In the genomic region with DNA sequence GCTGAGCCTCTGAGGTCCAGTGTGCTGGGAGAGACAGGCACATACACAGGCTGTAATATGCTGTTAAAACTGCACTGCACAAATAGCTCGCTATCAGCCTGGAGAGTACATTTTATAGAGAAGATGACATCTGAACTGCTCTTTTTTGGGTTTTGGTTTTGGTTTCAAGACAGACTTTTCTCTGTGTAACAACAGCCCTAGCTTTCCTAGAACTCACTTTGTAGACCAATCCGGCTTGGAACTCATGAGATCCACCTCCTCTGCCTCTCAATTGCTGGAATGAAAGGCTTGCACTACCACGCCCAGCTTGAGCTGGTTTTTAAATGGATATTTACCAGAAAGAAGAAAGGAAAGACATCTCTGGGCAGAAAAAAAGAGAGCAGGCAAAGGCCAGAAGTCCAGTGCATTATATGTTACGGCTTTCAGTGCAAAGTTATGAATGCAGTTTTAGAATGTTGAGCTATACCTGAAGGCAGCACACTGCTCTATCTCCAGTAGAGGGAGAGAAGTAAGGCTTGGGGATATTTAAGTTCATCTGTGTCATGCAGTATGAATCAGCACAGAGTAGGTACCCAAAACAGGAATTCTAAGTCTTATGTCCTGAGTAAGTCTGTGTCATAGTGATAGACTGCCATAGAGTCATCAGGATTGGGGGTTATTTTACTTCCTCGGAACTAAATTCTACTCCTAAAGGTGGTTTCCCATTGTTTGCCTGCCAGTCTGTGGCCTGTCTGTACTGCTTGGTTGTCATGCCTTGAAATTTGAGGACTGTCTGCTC, we compare ENCODE assay signal across 21 mouse cellular contexts. TPM values are rescaled to one million over a fixed set of nuclear protein-coding genes. Genes with fewer than 3 reads are reported as not detected.
DNase-seq lines count a peak whose midpoint lies in the region; TF ChIP-seq lines count a peak whose summit lies in the region.
"Had no signal": no experiment of that assay in that cellular context is flagged by ENCODE, and none has a peak within 500 bp of the region (broad histone marks: within the 10 kb centered on the region; RNA-seq: fewer than 3 reads in every experiment).

No protein-coding gene starts in this region.

- intact Hi-C loops in gastrocnemius, adult 2 months (cut with DNase I), result no loop called here

- TF ChIP-seq CTCF in gastrocnemius, adult 2 months (IDR thresholded peaks at IDR 0.05), result no peak

- no peak for DNase-seq in gastrocnemius, adult 2 months
- no peak for DNase-seq in gastrocnemius, adult 18-20 months (ENCODE audit: low spot score)
- DNase-seq in 3T3-L1 (ENCODE audit: low read depth, low spot score), result peak; percentile 77
- DNase-seq in ZHBTc4 (ENCODE audit: low read depth, low spot score), result peak; percentile 24
- DNase-seq in induced T-regulatory cell, adult 2 months (ENCODE audit: low read depth), result peak; percentile 66
- DNase-seq in left cerebral cortex, adult 11 months (ENCODE audit: low spot score), result no peak
- DNase-seq in B cell, adult 2 months, result no peak
- DNase-seq in kidney, postnatal 10 days, result no peak
- DNase-seq: cerebellum, adult 2 months; gastrocnemius, postnatal 10 days; kidney, adult 8-10 months; kidney, postnatal 4 days; lung, adult 2 months; retina, postnatal 1 day had no signal

- no peak overlapping the region for H3K4me3 ChIP-seq in gastrocnemius, adult 2 months
- H3K4me3 ChIP-seq: erythroblast, embryonic 14.5 days; limb, embryonic 15.5 days; neural tube, embryonic 15.5 days had no signal

- peak overlapping the region; percentile 21 for H3K27ac ChIP-seq in gastrocnemius, adult 2 months
- H3K27ac ChIP-seq: limb, embryonic 15.5 days; neural tube, embryonic 15.5 days had no signal

RNA-seq across cellular contexts. Expression of gene Rnf19b, which starts 9.8 kb away (rescaled TPM):
- 10 to 100 TPM; 22.0 to 24.0 TPM for total RNA-seq in gastrocnemius, adult 2 months (2021)
- 10 to 100 TPM; 23.3 to 24.4 TPM for total RNA-seq in gastrocnemius, adult 18-20 months (2021)

RNA-seq across cellular contexts. Expression of gene Tmem54, which starts 37.5 kb away (rescaled TPM):
- not detected for total RNA-seq in gastrocnemius, adult 2 months (2021)
- total RNA-seq in gastrocnemius, adult 18-20 months (2021), result not detected
- total RNA-seq: gastrocnemius, postnatal 10 days; heart, adult 8-10 months; heart, postnatal 25 days; left cerebral cortex, adult 18-20 months; megakaryocyte-erythroid progenitor cell, adult 5-6 weeks had no signal

RNA-seq across cellular contexts. Expression of gene Hpca, which starts 54.0 kb away (rescaled TPM):
- not detected for total RNA-seq in gastrocnemius, adult 2 months (2021)
- total RNA-seq in gastrocnemius, adult 18-20 months (2021), result not detected
- total RNA-seq: heart, postnatal 25 days; megakaryocyte-erythroid progenitor cell, adult 5-6 weeks had no signal

Comparison
In these comparisons a context has a peak if more than half of its experiments do, and no peak if none do; other contexts are left out.
1. DNase-seq: peak in 3T3-L1 (single experiment), ZHBTc4 (single experiment) and induced T-regulatory cell, adult 2 months (single experiment); none in gastrocnemius, adult 2 months (single experiment), gastrocnemius, adult 18-20 months (single experiment), left cerebral cortex, adult 11 months (single experiment), B cell, adult 2 months (0 of 2) and kidney, postnatal 10 days (single experiment).